Mouse (Mus musculus): ENCODE measurements around the gene Abca16.
A peak's percentile ranks its signal among the peaks of the same experiment; 100 is the strongest.

Abca16 gene

DNA sequence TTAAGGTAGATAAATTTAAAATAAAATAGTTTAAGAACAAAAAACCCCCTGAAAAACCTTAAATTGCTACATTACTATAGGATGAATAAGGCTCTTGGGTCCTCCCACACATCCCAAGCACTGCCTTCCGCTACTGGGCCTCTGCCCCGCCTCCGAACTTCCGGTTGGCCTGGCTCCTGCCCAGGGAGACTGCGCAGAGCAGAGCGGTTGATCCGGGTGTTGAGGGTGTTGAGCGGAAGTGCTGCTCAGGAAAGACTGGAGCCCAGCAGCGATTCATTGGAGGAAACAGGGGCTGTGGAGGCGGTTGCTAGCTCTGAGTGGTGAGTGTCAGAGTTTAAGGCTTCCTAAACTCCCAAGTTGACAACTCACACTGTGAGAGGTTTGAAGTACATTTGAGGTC lies at the start of gene Abca16:
TSS of gene Abca16 (plus strand) at position 201 of the 400 bp plus-strand sequence.
- DNase-seq (ENCODE audit: low read depth, low spot score): no peak

GRCm38 (mm10) chr7:120361159-120361558 lies 48.3 kb upstream of the Abca16 start:
- DNase-seq (ENCODE audit: low read depth, low spot score): no peak

GRCm38 (mm10) chr7:120412391-120412790 lies 2.9 kb downstream of the Abca16 start:
- peak; percentile 0 for DNase-seq (ENCODE audit: low read depth, low spot score)

- DNase-seq (ENCODE audit: low read depth, low spot score): no peak
These were observed 17.2 kb downstream of the Abca16 start for GRCm38 (mm10) chr7:120426625-120427024.

DNA sequence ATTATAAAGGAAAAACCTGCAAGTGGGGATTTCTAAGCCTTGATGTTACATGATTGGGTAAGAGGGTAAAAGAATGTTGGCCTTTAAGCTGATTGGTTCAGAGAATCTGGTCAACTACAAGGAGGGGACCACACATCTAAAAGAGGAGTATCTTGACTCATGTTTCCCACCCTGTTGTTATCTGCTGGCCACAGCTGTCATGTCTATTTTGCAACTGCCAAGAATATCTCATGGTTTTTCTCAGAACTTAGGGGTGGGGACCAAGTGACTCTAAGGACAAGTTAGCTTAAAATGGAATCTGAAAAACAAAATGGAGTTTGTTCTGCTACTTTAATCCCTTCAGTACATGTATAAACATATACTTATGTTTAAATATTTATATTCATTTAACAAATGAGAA lies 22.0 kb downstream of the Abca16 start:
- no peak for DNase-seq (ENCODE audit: low read depth, low spot score)

GRCm38 (mm10) chr7:120503891-120504662 lies 94.6 kb downstream of the Abca16 start:
- DNase-seq (ENCODE audit: low read depth, low spot score): no peak

- DNase-seq (ENCODE audit: low read depth, low spot score): no peak
These were observed 95.2 kb downstream of the Abca16 start for GRCm38 (mm10) chr7:120504663-120504979.

- no peak for DNase-seq (ENCODE audit: low read depth, low spot score)
These were observed 125.4 kb downstream of the Abca16 start for GRCm38 (mm10) chr7:120534805-120535204.

GRCm38 (mm10) chr7:120552479-120553180 lies 143.2 kb downstream of the Abca16 start:
- peak; percentile 65 for DNase-seq (ENCODE audit: low read depth, low spot score)

DNA sequence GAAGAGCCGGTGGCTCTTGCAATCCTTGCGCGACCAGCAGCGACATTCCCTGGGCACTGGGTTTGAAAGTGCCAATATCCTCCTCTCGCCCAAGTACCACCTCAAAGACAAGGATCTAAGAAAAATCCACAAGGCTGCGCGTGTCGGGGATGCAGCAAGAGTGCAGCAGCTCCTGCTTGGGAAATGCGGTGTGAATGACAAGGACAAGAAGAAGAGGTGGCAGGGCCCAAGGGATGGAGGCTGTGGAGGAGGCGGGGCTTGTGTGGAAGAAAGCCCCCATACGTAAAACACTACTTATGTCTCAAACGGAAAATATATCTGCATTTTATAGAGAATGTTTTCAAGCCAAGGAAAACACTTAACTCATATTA lies 143.7 kb downstream of the Abca16 start:
- no peak for DNase-seq (ENCODE audit: low read depth, low spot score)

- DNase-seq (ENCODE audit: low read depth, low spot score): no peak
These were observed 157.9 kb downstream of the Abca16 start for GRCm38 (mm10) chr7:120567366-120567765.

GRCm38 (mm10) chr7:120576520-120576919 lies 167.1 kb downstream of the Abca16 start:
- no peak for DNase-seq (ENCODE audit: low read depth, low spot score)
